ENCODE assay signal across 12 mouse cellular contexts in the genomic region with DNA sequence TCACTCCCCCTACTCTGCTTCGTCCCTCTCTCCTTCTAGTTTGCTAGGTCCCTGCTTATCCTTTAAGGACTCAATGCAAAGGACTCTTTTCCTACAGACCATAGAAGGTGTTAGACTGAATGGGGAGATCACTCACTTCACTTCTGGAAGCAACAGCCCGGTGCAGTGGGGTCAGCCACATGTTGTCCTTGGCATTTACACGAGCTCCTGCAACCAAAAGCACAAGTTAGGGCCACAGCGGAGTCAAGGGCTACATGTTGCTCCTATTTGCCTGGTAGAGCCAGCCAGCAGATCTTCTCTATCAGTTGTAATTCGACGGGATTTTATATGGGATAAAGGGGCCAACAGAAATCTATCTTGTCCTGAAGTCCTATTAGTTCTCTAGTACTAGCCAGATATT.
"Had no signal": no experiment of that assay in that cellular context is flagged by ENCODE, and none has a peak within 500 bp of the region (broad histone marks: within the 10 kb centered on the region; RNA-seq: fewer than 3 reads in every experiment).

No protein-coding gene starts in this region.

- H3K27me3 ChIP-seq: midbrain, embryonic 13.5 days; midbrain, embryonic 15.5 days; neural tube, embryonic 12.5 days had no signal

- H3K27ac ChIP-seq: midbrain, embryonic 13.5 days; midbrain, embryonic 15.5 days; neural tube, embryonic 12.5 days had no signal

- H3K4me3 ChIP-seq: midbrain, embryonic 13.5 days; midbrain, embryonic 15.5 days; neural tube, embryonic 12.5 days had no signal

- H3K36me3 ChIP-seq: midbrain, embryonic 13.5 days; midbrain, embryonic 15.5 days; neural tube, embryonic 12.5 days had no signal

- H3K9me3 ChIP-seq: midbrain, embryonic 13.5 days; midbrain, embryonic 15.5 days; neural tube, embryonic 12.5 days had no signal

- DNase-seq: liver, postnatal 0 days; lung, embryonic 14.5 days; lung, postnatal 10 days; lung, postnatal 4 days; right cerebral cortex, postnatal 14 days; spleen, adult 18-20 months; thymus, adult 18-20 months; thymus, postnatal 14 days; thymus, postnatal 36 days had no signal

- H3K4me1 ChIP-seq: midbrain, embryonic 13.5 days; midbrain, embryonic 15.5 days; neural tube, embryonic 12.5 days had no signal
